27 mouse cellular contexts compared by ENCODE assay signal in genomic region chr17:17889732-17890425, GRCm38 (mm10). TPM values are rescaled to one million over a fixed set of nuclear protein-coding genes. Genes with fewer than 3 reads are reported as not detected.
"Had no signal": no experiment of that assay in that cellular context is flagged by ENCODE, and none has a peak within 500 bp of the region (broad histone marks: within the 10 kb centered on the region; RNA-seq: fewer than 3 reads in every experiment).

No protein-coding gene starts in this region.

- DNase-seq: kidney, adult 2 months; kidney, postnatal 25 days; layer of hippocampus, postnatal 36 days; lung, embryonic 14.5 days; lung, postnatal 10 days; lung, postnatal 36 days; right cerebral cortex, postnatal 4 days; thymus, postnatal 25 days had no signal

- H3K4me3 ChIP-seq: left cerebral cortex, adult 2 months; limb, embryonic 12.5 days; limb, embryonic 15.5 days; liver, embryonic 15.5 days; midbrain, embryonic 10.5 days; midbrain, embryonic 13.5 days had no signal

- H3K9ac ChIP-seq: limb, embryonic 12.5 days; limb, embryonic 15.5 days; liver, embryonic 15.5 days; lung, embryonic 14.5 days; midbrain, embryonic 13.5 days had no signal

- H3K27ac ChIP-seq: kidney, postnatal 0 days; left cerebral cortex, adult 2 months; limb, embryonic 12.5 days; limb, embryonic 15.5 days; liver, embryonic 15.5 days; midbrain, embryonic 10.5 days; midbrain, embryonic 13.5 days had no signal

- H3K36me3 ChIP-seq: limb, embryonic 12.5 days; limb, embryonic 15.5 days; liver, embryonic 15.5 days; midbrain, embryonic 10.5 days; midbrain, embryonic 13.5 days had no signal

- ATAC-seq: intestine, embryonic 16.5 days; midbrain, embryonic 13.5 days; midbrain, embryonic 16.5 days had no signal

- H3K9me3 ChIP-seq: limb, embryonic 12.5 days; limb, embryonic 15.5 days; liver, embryonic 15.5 days; midbrain, embryonic 10.5 days; midbrain, embryonic 13.5 days had no signal

- H3K4me1 ChIP-seq: limb, embryonic 12.5 days; limb, embryonic 15.5 days; liver, embryonic 15.5 days; midbrain, embryonic 10.5 days; midbrain, embryonic 13.5 days had no signal

- H3K27me3 ChIP-seq: limb, embryonic 12.5 days; limb, embryonic 15.5 days; liver, embryonic 15.5 days; midbrain, embryonic 13.5 days had no signal

- H3K4me2 ChIP-seq: limb, embryonic 12.5 days; limb, embryonic 15.5 days; liver, embryonic 11.5 days; liver, embryonic 15.5 days; lung, embryonic 14.5 days; midbrain, embryonic 13.5 days had no signal

RNA-seq across cellular contexts. Expression of gene Fpr3, which starts 2.2 kb away (rescaled TPM):
- total RNA-seq: layer of hippocampus, adult 8-10 months; layer of hippocampus, postnatal 10 days; layer of hippocampus, postnatal 36 days; left cerebral cortex, adult 2 months; left cerebral cortex, postnatal 10 days; left cerebral cortex, postnatal 36 days had no signal
- polyA plus RNA-seq: intestine, embryonic 16.5 days; kidney, adult 2 months; kidney, embryonic 14.5 days; kidney, postnatal 0 days; limb, embryonic 12.5 days; limb, embryonic 15.5 days; liver, embryonic 11.5 days; liver, embryonic 15.5 days; lung, embryonic 14.5 days; midbrain, embryonic 10.5 days; midbrain, embryonic 13.5 days; midbrain, embryonic 16.5 days; neural tube, embryonic 11.5 days; neural tube, embryonic 14.5 days; stomach, embryonic 14.5 days; thymus, postnatal 0 days had no signal

RNA-seq across cellular contexts. Expression of gene Fpr2, which starts 2.3 kb away (rescaled TPM):
- total RNA-seq: layer of hippocampus, adult 8-10 months; layer of hippocampus, postnatal 36 days; left cerebral cortex, adult 2 months; left cerebral cortex, postnatal 10 days; left cerebral cortex, postnatal 36 days had no signal
- polyA plus RNA-seq: limb, embryonic 12.5 days; liver, embryonic 11.5 days; midbrain, embryonic 10.5 days; midbrain, embryonic 13.5 days; neural tube, embryonic 11.5 days; neural tube, embryonic 14.5 days; stomach, embryonic 14.5 days had no signal

RNA-seq across cellular contexts. Expression of gene Fpr1, which starts 6.1 kb away (rescaled TPM):
- total RNA-seq: layer of hippocampus, adult 8-10 months; layer of hippocampus, postnatal 10 days; layer of hippocampus, postnatal 36 days; left cerebral cortex, adult 2 months; left cerebral cortex, postnatal 10 days; left cerebral cortex, postnatal 36 days had no signal
- polyA plus RNA-seq: kidney, adult 2 months; limb, embryonic 12.5 days; midbrain, embryonic 10.5 days; neural tube, embryonic 11.5 days had no signal
